Mouse (Mus musculus) natural killer cell, adult 2 months (primary cell): ENCODE results near the gene Hmgn5.

Experiments used
- DNase-seq, 2 experiments: peaks; one replicate each; pipeline ENCODE4 v3.0.0; 2022; ENCODE audit warnings: low spot score in 2 of 2

Gene Hmgn5

GRCm38 (mm10) chrX:109013283-109013682 is at the start of gene Hmgn5:
Hmgn5 (minus strand) TSS chrX:109013404.
- peak; percentile 89 to 91 for DNase-seq

DNA sequence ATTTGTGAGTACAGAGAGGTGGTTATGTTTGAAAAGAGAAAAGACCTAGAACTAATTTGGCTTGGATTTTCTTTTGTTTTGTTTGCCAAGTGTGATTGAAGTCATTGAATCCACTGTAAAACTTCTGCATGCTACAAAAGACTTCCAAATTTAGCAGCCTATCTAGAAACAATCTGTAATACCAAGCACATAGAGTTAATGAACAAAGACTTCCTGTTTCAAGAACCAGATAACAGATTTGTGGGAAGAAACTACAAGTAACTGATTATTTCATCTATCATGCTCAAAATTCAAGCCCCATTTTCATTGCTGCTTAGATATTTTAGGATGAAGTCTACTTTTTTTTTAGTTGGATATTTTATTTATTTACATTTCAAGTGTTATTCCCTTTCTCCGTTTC is 34.6 kb upstream of the Hmgn5 start:
- no peak for DNase-seq

DNA sequence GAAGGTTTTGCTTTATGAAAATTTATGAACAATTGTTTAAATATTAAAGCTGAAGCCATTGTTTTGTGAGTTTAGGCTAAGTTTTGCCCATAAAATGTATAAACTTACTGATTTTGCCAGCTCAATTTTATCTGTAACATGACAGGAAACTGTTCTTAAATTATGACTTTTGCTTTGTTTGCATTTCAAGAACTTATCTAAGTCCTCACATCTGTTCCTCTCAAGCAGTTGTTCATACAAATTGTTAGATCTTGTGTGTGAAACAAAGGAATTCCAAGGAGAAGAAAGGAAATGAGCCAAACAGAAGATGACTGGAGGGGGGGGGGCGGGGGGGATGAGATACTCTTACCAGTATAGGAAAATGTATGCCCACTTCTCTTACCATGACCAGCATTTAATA is 13.0 kb upstream of the Hmgn5 start:
- no peak for DNase-seq

DNA sequence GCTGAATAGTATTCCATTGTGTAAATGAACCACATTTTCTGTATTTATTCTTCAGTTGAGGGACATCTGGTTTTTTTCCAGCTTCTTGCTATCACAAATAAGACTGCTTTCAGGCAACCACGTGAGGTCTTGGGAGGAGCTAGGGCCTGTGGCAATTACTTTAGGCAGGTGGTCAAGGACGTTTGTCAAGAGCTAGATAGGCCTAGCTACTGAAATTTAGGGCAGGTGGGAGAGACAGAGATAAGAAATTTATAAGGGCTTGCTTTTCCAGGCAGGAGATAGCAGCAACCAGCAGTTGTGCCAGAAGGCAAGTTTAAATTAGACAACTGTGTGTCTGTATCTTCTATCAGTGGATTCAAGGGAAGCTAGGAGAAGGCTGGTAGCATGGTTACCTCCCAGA is 7.7 kb upstream of the Hmgn5 start:
- DNase-seq, result no peak

DNA sequence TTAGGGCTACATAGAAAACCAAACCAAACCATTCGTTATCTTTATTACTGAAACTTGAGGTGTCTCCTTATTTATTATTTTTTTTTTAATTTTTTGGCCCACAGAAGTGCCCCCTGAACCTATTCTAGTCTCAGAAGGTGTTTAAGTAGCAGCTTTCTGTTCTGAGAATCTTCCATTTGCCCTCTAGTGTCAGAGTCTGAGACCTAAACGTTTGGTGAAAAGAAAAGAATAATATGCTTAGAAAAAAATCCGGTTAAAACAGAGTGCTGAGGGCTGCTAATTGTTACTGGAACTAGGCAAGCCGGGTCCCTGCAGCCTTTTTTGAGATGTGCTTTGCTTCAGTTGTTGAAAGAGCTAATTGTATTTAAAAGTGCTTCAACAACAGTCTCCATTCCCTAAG is 962 bp upstream of the Hmgn5 start:
- no peak for DNase-seq

DNA sequence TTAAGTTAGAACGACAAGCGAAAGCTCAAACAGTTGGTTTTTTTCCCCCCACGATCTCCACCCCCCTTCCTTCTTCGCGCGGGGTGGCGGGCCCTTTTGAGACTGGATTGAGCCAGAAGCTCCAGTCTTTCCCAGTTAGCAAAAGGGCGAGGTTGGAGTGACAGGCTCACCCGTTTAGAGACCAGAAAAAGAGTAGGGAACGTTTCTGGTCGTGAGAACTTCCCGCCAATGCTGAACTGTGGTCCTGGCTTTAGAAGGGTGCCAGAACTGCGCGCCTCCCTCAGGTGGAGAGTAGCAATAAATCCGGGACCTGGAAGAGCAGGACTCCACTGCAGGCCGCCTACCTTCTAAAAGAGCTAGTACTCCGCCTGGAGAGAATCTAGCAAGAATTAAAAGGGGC is 482 bp upstream of the Hmgn5 start:
- DNase-seq, result no peak

- peak; percentile 51 to 53 for DNase-seq
Observed at GRCm38 (mm10) chrX:109012371-109013031, 703 bp downstream of the Hmgn5 start.

DNA sequence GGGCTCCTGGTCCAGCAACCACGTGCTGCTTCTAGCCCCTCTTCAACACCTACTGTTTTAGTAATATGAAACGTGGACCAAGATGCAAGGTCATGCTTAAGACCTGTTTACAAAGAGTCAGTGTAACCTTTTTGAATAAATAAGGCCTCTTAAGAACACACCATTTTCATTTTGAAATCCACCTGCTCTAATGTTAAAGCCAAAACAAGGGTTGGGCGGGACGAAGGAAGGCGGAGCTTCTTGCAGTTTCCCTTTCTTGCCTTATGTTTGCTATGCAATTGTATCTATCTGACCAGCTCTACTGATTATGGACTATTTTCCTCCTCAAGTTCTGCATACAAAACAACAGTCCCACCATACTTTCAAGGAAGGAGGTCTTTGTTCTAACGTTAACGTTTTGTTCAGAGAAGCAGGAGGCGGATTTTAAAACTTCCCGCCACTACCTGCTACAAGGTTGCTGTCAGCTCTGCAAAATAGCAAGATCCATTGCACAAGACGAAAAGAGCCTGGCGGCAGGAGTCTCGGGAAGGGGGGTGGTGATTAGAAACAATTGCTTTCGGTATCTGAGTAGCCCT is 1.5 kb downstream of the Hmgn5 start:
- DNase-seq, result peak; percentile 8 to 9

DNA sequence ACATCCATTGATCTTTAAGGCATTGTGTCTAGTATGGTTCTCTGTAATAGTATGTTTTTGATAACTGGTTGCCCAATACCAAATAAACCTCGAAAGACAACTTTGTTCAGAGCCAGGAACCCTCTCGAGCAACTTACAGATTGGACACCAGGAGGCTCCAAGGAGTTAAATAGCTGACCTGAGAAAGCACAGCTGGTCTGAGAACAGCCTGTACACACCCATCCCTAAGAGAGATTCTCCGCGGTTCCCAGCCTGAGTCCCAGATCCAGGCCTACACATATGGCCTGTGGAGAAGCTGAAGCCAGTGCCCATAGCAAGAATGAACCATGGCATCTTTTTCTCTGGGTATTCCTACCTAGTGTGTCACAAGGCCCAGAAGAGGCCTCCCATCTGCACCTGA is 11.9 kb downstream of the Hmgn5 start:
- no peak for DNase-seq
